Mouse (Mus musculus) layer of hippocampus, adult 6 months (tissue): ENCODE results near the gene Efhd1. TPM values are rescaled to one million over a fixed set of nuclear protein-coding genes. Genes with fewer than 3 reads are reported as not detected.

Source experiments
- long read RNA-seq, 2 experiments: library from polyadenylated mRNA; unstranded; transcript quantifications; one replicate each; pipeline ENCODE4 v2.0.0; 2019 to 2020
- polyA plus RNA-seq: library from polyadenylated mRNA; unstranded; fragments of <200 nt; fragmentation: Nextera tagmentation; gene quantifications from 2 replicates; pipeline ENCODE4 v1.2.3, GENCODE M21; 2021

Efhd1 gene
- polyA plus RNA-seq: 22.4 and 24.2 TPM in 2 replicates
- long read RNA-seq, experiment 1, transcript Efhd1-201 (4 exons, 1,854 nt): major isoform, 23 of 33 reads
- long read RNA-seq, experiment 1, transcript Efhd1-202 (5 exons, 1,726 nt): minor isoform, 9 of 33 reads
- long read RNA-seq, experiment 1, partial matches to known transcripts: 0 of 33 reads
- long read RNA-seq, experiment 1, other reads (novel, unspliced or antisense): 1 of 33 reads
- long read RNA-seq, experiment 2, transcript Efhd1-201 (4 exons, 1,854 nt): major isoform, 86 of 90 reads
- long read RNA-seq, experiment 2, partial matches to known transcripts: 0 of 90 reads
- long read RNA-seq, experiment 2, other reads (novel, unspliced or antisense): 0 of 90 reads

DNA sequence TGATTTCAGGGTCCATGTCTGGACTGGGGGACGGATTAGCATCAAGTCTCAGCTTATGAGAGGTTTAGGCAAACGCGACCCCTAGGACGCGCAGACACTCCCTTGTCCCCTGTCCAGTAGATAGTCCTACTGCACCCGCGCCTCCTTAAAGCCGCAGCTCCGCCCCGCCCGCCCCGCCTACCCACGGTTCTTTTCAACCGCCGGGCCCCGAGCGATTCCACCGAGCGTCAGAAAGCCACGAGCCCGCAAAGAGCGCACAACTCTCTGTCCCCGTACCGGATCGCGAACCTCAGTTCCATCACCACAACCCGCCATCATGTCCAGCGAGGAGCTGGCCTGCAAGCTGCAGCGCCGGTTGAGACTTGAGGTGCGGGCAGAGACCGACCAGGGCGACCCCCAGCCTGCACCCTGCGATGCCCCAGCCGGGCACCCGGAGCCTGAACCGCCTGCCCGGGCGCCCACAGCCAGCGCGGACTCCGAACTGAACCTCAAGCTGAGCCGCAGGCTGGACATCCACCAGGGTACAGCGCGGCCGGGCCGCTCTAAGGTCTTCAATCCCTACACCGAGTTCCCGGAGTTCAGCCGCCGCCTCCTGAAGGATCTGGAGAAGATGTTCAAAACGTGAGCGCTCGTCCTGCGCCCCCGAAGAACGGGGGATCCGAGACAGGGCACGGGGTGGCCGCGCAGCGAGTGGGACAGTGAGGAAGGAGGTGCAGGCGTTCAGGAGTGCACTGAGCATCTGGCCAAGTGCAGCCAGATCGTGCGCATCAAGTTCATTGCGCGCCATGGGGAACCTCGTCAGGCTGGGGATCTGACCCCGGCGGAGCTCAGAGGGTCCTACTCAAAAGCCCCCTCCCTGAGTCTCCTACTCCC, at the start of gene Efhd1:
Efhd1 (plus strand) TSS at position 230 of the 873 bp plus-strand sequence.

DNA sequence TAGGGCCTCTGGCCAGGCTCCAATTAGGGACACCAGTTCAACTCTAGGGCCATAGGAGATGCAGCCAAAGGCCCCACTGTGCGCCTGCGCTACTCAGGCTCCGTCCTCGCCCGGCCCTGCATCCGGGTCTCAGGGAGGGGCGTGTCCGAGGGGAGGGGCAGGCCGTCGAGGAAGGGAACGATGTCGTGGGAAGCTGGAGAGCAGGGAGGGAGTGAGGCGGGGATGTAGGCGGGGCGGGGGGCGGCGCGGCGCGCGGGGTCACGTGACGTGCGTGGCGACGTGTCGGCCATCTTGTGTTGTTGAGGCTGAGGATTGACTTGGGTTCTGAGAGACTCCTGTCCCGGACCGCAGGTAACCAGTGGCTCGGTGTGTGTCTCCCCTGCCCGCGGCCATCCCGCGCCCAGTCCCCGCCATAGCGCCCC, 62.6 kb downstream of the Efhd1 start, which contains the start of gene Gigyf2:
Gigyf2 (plus strand) TSS at position 257 of the 422 bp plus-strand sequence.

Other genes with a start within 250 kb of the Efhd1 start
- gene Alppl2, start 174.4 kb upstream of the Efhd1 start, polyA plus RNA-seq: not detected in 2 replicates
- gene Alpi, start 162.8 kb upstream of the Efhd1 start, polyA plus RNA-seq: not detected in 2 replicates
- not detected in 2 replicates for gene Akp3, start 139.4 kb upstream of the Efhd1 start, polyA plus RNA-seq
- 7.9 and 10.0 TPM in 2 replicates for gene Ecel1, start 107.8 kb upstream of the Efhd1 start, polyA plus RNA-seq
- 0.08 TPM in 1 of 2 replicates, not detected in the other for gene Prss56, start 81.0 kb upstream of the Efhd1 start, polyA plus RNA-seq
- not detected in 2 replicates for gene Chrnd, start 73.8 kb upstream of the Efhd1 start, polyA plus RNA-seq
- gene Chrng, start 59.7 kb upstream of the Efhd1 start, polyA plus RNA-seq: not detected in 2 replicates
- 32.6 and 33.8 TPM in 2 replicates for gene Eif4e2, start 50.4 kb upstream of the Efhd1 start, polyA plus RNA-seq
- 18.2 and 42.6 TPM in 2 replicates for gene Gigyf2, start 62.6 kb downstream of the Efhd1 start, polyA plus RNA-seq
- 4.6 and 199 TPM in 2 replicates for gene Kcnj13, start 130.4 kb downstream of the Efhd1 start, polyA plus RNA-seq
- 0.58 and 0.84 TPM in 2 replicates for gene Snorc, start 205.9 kb downstream of the Efhd1 start, polyA plus RNA-seq
- gene Neu2, start 245.5 kb downstream of the Efhd1 start, polyA plus RNA-seq: 1.2 and 1.6 TPM in 2 replicates